Mouse (Mus musculus) yolk sac, embryonic 10.5 days (tissue): ENCODE data around the gene Col6a6.

ENCODE experiments used
- DNase-seq: peaks from one replicate; pipeline ENCODE4 v3.0.0-alpha.2; 2017; ENCODE audit warnings: low spot score

The Col6a6 gene

DNA sequence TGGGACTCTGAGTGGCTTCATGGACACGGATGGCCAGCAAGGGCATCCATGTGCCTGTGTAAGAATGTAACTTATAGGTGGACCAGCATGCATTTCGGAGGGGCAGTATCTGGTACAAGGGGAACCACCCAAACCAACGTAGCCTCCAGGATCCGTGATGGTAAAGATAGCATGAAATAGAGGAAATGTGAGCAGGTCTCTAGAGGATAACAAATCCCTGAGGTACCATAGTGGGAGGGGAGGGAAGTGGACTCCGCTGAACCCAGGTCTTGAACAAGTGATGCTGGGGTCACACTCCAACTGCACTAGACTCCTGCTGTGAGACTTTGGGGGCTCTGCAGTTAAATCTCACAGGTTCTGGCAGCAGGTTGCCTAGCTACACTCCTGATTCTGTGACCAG lies 27.7 kb downstream of the Col6a6 start:
- DNase-seq: no peak

DNA sequence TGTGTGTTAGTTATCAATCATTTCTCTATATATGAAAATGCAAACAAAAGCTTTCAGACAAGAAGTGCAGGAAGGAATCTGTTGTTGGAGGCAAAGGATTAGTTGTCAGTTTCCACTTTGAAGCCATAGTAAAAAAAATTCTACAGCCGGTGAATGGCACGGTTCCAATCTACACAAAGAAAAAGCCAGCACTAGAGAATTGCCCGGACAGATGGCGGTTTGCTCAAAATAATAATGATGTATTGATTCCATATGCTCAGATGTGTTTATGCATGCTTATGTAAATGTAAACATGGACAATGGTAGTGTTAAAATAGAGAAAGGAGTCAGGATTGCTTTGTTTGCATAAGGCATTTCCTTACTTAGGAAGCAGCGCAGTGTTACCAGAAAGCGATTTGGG lies 31.8 kb downstream of the Col6a6 start:
- no peak for DNase-seq

DNA sequence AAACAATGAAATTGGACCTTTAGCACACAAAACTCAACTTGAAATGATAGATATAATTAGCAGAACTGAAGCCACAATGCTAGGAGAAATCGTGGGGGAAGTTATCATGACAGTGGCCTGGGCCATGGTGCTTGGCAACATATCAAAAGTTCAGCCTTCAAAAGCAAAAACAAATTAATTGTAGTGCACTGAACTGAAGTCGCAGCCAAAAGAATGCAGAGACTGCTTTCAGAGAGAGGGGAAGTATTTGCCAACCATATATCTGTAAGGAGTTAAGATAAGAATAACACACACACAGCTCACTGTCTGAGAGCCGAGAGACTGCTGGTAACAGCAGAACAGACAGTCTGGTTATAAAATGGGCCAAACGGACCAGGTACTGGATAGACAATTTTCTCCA lies 33.0 kb downstream of the Col6a6 start:
- no peak for DNase-seq

DNA sequence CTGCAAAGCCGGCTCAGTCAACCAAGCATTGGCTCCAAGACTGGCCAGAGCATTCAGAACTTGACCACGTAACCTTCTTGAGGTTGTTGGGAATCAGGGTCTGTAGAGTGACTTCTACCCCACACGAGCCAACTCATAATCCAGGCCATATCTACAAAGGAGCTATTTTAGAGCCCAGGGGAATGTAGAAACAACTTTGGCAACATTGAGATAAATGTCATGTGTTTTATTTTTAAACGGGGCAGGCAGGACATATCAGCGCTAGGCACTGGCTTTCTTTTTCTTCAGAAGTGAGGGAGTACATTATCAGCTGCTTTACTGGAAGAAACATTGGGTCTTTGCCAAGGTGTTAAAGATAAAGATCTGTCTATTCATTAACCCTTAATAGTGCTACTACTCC lies 36.1 kb downstream of the Col6a6 start:
- no peak for DNase-seq

DNA sequence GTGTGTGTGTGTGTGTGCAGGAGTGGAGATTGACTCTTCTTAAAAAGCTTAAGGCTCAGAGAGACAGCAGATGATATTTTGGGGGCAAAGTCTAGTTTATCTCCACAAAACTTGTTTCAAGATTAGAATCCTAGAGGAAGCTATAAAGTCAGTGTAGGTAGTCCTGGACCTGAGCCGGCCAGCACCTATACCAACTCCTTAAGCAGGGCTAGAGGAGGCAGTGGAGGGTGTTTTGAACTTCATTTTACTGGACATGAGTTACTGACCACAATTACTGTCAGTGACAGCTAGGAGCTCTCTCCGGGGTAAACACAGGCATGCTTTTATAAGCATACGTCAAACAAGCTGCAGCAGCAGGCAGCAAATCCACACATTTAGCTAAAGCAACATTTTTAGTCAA lies 39.8 kb downstream of the Col6a6 start:
- DNase-seq: no peak

DNA sequence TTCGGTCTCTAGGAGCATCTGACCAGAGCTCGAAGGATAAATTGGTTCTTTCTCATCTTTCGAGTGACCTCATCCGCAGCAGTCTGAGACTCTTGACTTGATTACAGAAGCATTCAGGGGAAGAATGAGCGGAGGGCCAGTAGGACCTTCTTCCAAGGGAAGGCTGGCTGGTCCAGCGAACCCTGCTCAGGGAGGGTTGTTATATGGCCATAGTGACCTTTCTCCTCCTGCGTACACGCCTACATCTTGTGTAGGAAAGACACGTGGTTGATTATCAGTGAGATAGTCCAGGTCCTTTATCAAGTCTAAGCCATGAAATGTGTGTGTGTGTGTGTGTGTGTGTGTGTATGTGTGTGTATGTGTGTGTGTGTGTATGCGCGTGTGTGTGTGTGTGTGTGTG lies 40.2 kb downstream of the Col6a6 start:
- no peak for DNase-seq

DNA sequence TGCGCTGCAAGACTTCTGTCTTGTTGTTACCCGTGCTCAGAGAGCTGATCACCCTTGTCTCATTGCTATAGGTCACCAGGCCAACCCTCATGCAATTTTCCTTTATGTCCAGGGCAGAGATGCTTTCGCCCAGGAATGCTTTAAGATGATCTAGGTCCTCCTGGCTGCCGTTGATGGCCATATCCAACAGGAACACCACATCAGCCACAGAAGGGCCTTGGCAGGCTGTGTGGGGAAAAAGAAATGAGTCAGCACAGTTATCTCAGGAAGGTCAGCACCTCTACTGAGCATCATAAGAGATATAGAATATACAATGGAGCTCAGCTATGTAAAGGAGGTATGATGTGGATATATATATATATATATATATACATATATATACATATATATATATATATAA lies 43.9 kb downstream of the Col6a6 start:
- no peak for DNase-seq

DNA sequence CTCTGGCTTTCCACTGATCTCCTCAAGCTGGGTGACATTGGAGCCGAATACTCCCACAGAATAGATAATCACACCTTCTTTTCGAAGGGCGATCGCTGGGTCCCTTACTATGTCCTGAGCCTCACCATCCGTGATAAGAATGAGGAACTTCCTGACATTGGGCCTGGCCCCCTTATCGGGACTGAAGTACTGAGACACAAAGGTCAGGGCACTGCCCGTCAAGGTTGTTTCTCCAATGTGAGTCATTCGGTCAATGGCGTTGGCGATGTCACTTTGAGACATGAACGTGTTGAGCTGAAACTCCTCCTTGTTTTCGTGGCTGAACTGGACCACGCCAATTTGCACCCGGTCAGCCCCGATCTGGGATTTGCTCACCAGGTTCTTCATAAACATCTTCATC lies 47.3 kb downstream of the Col6a6 start:
- DNase-seq: no peak

DNA sequence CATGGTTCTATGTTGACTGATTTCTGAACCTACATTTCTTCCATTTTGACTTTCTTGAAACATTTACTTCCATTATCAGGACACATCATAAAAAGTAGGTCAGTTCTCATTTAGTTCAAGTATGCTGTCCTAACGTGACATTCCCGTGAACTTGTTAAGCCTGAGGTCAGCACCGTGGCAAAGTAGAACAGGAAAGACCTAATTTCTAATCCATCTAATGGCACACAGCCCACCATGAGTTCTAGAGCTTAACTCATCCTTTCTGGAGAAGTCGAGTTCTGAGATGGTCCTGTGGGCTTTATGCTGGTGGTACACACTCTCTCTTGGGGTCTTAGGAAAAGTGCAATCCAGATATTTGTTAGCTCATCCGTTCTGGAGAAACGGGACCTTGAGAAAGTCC lies 49.2 kb downstream of the Col6a6 start:
- no peak for DNase-seq

DNA sequence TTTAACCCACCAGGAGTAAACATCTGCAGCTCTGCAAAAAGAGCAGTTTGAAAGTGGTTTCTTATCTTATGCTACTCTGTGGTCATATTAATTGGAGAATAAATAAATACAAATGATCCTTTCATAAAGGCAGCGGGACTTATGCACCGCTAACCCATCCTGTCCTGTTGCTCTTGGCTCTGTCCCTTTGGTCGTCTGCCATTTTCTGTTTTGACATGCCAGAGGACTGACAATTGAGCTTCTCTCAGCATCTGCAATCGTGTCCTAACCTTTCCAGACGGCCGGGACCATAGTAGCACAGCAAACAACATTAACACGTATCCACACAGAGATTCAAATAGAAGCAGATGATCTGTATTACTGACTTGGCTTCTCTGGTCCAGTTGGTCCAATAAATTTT lies 53.1 kb downstream of the Col6a6 start:
- no peak for DNase-seq

DNA sequence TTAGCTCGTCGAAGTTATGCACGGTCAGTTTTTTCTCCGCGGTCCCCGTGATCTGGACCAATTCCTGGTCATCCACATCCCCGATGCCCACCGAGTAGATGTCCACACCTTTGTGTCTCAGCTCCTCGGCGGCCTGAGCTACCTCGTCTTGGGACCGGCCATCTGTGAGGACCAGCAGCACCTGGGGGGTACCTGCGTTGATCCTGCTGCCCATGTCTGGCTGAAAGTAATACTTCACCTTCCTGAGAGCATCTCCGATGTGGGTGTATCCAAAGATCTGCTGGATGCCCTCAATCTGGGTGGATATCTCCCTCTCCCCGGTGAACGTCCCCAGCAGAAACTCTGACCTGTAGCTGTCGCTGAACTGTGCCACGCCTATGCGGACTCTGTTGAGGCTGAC lies 53.6 kb downstream of the Col6a6 start:
- no peak for DNase-seq

DNA sequence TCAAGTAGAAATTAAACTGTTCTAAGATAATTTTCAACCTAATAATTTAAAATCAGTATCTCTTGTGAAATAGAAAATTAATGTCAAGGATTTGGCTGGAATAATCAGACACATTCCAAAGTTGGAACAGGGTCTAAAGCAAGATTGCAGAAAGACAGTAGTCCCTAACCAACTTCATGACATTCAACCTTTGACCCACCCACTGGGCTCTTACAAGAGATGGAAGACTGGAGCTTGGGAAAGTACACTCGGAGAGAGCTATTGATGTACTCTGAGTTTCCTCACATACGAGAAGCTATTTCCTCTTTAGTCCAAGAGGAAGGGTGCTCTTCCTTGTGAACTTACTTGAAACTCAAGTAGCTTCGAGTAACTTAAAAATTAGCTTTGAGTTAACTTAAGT lies 56.6 kb downstream of the Col6a6 start:
- DNase-seq: no peak

DNA sequence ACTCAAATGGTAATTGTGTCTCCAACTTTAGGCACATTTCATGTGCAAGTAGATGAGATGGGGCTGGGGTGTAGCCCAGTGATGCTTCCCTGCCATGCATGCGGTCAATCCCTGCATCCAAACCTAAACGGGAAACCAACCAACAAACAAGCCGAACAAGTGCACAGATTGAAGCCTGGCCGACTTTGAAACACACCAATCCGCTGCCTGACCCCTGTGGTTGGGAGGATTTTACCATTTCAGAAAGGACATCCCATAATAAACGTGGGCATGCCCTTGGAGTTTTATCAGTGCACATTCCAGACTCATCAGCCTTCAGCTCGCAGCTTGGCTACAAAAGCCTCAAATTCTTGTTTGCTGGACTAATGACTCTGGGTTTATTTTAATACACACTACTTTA lies 57.3 kb downstream of the Col6a6 start:
- no peak for DNase-seq

DNA sequence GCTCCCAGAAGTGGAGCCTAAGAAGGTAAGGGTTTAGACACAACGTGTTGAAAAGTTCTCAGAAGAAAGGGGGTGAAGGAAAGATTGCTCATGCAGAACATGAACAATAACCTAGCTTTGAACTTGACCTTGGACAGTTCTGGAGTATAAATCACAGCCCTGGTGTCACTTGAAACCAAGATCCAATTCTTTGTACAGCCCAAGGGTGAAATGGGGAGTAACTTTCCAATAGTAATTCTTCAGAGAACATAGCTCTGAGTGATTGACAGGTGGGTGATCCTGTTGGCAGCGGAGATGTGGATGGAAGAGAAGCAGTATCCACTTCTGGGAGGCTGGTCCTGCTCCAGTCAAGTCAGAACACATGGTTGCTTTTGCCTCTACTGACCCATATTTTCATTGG lies 62.1 kb downstream of the Col6a6 start:
- DNase-seq: no peak

DNA sequence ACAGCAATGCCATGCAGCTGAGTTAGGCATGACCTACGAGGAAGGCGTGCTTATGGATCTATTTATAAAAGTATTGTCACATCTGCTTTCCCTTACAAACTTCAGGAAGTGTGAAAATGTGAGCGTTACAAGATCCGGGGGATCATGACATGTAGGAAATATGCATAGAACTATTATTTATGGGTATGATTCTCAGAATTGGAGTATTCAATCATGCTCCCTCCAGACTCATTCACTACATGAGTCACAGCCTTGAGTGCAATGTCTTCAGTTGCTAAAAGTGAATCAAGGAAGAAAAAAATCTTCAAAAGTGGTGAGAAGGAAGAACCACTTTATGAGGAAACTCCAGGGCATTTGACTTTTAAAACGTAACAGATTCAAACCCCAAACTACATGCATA lies 63.3 kb downstream of the Col6a6 start:
- no peak for DNase-seq

DNA sequence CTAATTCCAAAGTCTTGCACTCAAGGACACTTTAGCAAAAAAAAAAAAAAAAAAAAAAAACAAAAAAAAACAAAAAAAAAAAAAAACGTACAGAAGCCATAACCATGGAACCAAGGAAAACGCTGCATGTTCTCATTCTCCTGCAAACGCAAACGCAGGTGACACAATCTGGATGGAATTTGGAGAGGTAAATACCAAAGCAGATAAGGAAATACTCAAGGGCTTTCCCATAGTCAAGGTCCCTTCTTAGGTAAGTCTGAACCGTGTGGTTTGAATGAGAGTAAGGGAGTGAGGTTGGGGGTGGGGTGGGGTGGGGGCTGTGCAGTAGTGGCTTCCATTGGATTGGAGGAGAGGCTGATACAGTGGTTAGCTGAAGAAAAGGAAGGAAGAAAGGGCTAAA lies 63.8 kb downstream of the Col6a6 start:
- peak; percentile 22 for DNase-seq

DNA sequence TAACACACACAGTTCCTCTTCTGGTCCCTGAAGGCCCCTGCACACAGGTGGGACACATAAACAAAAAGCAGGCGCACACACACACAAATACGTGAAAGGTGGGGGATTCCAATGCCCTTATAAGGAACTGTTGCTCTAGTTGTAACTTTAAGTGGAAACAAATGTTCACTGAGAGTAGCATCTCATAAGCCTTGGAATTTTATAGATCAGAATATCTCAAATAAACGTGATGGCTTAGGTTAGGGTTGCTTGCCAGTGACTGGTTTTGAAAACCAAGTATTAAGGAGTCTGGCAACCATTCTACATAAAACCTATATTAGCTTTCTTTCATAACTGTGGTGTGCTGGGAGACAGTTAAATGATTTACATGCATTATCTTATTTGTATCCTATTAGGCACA lies 64.3 kb downstream of the Col6a6 start:
- no peak for DNase-seq

DNA sequence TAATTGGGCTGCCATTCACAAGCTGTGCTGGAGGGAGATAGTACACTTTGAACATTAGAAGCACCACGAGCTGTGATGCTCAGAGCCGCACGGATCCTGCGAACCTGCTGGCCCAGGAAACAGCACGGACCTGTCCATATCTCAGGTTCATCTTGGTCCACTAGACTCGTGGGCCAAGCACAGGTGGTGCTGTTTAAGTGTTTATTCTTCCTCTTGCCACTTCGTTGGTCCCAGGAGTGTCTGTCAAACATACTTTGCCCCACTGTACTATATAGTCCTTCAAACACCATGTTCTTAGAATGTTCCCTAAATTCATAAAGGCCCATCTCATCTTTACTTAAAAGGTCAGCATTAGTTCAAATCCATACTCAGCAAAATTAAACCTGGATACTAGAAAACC lies 65.7 kb downstream of the Col6a6 start:
- no peak for DNase-seq

DNA sequence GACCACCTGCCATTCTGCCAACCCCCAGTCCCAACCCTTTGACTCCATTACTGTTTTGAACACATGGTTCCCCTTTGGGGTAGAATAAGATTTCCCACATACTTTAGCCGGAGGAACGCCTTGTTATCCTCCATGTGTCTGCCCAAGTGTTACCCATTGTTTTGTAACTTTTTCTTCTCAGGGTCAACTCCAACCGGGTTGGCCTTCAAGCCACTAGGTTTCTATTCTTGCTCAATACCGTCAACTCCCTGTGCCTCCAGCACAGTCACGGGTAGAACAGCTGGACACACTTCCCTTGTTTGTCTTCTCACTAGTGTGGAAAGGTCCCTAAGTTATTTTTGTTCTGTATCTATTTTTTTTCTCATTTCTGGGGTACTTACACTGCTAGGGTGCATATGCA lies 69.1 kb downstream of the Col6a6 start:
- no peak for DNase-seq

DNA sequence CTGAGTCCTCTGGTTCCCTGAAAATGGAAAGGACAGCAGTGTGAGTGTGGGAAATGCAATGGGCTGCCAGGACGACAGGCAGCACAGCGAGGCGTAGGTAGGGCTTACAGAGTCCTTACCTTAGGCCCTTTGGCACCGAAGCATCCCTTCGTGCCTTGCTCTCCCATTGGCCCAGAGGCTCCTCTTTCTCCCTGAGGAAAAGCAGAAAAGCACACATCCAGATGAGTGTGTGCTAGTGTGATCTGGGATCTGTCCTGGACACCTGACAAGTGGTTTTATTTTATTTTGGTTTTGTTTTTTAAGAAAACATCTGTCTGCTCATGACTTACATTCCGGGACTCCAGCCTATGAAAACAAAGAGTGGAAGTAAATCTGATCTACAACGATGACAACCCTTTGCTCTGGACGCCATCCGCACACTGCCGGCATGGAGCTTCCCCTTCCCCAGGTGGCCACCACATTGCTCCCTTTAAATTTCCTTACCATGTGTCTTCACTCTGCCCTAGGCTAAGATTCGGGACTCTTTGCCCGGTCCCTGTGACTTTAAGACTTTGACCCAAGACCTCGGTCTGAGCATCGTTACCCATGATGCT lies 69.7 kb downstream of the Col6a6 start:
- DNase-seq: no peak

DNA sequence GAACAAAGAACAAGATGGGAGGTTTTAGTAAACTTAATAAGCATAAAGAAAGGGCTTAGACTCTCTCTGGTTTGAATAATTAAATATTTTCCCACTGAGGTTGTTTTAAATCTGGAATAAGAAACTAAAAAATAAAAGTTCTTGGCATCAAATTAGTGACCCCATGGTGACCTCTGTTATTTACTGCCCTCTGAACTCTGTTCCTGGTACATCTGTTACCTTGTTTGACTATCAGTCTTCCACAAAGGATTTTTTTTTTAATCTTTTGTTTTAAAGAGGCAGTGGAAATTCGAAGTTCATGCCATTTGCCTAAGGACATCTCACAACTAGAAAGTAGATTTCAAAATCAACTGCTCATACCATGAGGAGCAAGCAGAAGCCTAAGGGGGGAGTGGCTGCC lies 73.7 kb downstream of the Col6a6 start:
- DNase-seq: no peak

DNA sequence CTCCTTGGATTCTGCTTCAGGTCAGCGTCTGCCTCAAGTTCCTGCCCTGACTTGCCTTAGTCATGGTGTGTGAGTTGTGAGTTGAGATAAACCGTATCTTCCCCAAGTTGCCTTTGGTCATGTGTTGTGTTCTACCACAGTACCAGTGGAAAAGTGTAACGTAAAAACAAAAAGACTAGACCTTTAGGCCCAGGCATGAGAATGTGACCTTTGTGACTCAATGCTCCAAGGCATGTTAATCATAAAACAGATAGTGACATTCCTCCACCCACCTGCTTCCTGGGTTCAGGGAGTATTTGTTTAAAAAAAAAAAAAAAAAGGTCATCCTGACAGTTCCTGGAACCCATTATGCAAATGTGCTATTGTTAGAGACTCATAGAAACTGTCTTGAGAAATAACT lies 82.1 kb downstream of the Col6a6 start:
- peak; percentile 18 for DNase-seq

DNA sequence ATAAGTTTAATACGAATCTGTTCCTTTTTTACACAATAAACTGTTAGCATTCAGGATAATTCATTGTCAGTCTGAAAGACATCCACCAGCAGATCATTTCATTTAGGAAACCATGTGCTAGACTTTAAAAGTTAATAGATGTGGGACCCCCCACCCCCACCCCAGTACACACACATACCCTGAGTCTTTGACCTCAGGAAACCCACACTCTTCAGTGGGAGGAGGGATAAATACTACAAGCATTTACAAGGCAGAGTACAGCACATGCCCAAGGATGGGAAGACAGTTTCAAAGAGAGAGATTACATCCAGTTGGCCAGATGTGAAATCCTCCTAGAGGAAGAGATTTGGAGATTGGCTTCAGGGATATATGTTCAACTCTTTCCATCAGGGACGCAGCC lies 87.5 kb downstream of the Col6a6 start:
- DNase-seq: no peak

DNA sequence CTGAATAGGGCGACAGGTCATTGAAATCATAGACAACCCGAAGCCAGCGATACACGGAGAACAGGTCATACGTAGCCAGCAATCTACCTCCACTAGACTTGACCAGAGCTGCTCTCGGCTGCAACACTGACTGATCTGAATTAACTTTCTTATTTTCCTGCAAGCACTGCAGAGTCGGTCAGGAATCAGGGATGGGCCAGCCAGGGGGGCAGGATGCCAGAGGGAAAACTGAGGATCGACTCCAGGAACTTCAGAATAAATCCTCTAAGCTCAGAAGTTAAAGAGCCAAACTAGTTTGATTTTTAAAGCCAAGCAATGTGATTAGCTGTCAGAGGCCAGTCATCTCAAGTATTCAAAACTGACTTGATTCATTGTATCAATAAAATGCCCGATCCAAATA lies 88.5 kb downstream of the Col6a6 start:
- DNase-seq: no peak

DNA sequence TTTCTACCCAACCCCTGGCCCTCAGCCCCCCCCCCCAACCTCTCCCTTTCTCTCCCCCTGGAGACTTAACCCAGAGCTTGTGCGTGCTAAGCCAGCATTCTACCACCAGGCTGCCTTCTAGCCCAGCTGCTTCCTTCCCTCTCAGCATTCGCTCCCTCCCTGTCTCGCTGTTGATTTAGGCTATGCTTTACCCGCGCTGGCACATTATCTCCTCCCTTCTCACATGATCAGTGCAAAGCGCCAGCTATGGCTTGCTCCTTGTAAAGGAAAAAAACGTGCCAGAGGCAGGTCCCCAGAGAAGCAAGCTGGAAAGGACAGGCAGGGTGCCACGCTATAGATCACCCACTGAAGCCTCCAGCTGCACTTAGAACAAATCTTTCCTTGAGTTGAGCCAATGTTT lies 90.5 kb downstream of the Col6a6 start:
- DNase-seq: no peak
